Mouse (Mus musculus): ENCODE measurements around the gene Dact3.

DNA sequence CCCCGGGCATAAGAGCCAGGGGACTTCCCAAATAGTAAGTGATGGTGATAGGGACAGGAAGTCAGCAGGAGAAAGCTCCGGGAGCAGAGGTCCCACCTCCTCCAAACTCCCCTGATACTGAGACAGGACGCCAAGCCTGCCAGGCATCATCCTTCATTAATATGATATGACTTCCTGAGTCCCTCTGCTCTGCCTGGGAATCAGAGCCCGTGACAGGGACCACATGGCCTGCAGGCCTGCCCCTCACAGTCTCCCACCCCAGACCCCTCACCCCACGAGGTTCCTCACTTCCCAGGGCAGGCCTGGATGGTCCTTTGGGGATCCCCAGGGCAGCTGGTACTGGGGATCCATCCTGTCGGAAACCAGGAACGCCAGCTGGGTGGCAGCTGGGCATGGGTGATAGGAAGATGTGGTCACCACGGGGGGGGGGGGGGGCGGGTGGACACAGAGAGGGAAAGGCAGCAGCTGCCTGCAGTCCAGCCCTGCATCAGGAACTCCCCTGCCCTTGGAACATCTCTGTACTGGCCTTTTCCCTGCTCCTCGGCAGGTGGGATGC, 29.1 kb downstream of the Dact3 start:
- TF ChIP-seq EP300 (IDR thresholded peaks at IDR 0.05; ENCODE audit: low read depth) (no peak), CTCF (IDR thresholded peaks at IDR 0.05; ENCODE audit: low read depth) (no peak)

Measured in liver, embryonic 14.5 days (tissue).